Mouse (Mus musculus): ENCODE results near the gene D16Ertd472e. TPM values are rescaled to one million over a fixed set of nuclear protein-coding genes. Genes with fewer than 3 reads are reported as not detected.

Gene D16Ertd472e
- polyA plus RNA-seq (2015; fragmentation: Nextera tagmentation; extraction: Ambion mirVana): 11.3 and 12.8 TPM in 2 replicates

- Histone ChIP-seq H3K27me3 (no peaks in the 10 kb centered on the region), H3K4me1 (peaks cover 35% of the 10 kb centered on the region), H3K9me3 (no peaks in the 10 kb centered on the region), H3K4me2 (replicated peaks) (peak within 1 kb of the TSS; percentile 56), H3K4me3 (peak within 1 kb of the TSS; percentile 74), H3K36me3 (no peaks in the 10 kb centered on the region), H3K27ac (replicated peaks) (peak within 1 kb of the TSS; percentile 90), H3K9ac (replicated peaks) (peak within 1 kb of the TSS; percentile 76)
- WGBS: under 1% methylated on average over 55 of the region's 70 CpGs
- ATAC-seq (replicated peaks): peak; percentile 98
These were observed at the start of gene D16Ertd472e for GRCm38 (mm10) chr16:78576478-78577084. Gene D16Ertd472e (minus strand): TSS chr16:78576708.

DNA sequence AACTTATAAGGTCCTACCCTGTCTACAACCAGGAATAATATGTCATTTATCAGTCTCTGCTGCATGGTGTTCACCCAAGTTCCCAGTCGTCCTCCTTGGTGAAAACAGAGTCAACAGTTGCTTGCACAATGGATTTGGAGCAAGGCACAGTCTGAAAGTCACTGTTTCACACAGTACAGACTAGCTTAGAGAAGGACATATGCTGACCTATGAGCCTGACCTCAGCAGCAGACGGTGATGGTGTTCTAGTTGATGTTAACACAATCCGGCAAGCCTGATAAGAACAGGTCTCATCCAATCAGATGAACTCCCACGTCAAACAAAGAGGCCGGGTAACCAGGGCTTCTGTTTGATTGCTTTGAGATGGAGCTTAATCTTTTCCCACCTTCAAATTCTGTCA is 46.2 kb upstream of the D16Ertd472e start:
- no peak for ATAC-seq (replicated peaks)
- H3K27me3 ChIP-seq: no peaks in the 10 kb centered on the region
- no peak overlapping the region for H3K4me3 ChIP-seq
- no peaks in the 10 kb centered on the region for H3K36me3 ChIP-seq
- H3K27ac ChIP-seq (replicated peaks): no peak overlapping the region
- no peaks in the 10 kb centered on the region for H3K4me1 ChIP-seq
- WGBS: 72% methylated on average over 5 of the region's 5 CpGs
- no peaks in the 10 kb centered on the region for H3K9me3 ChIP-seq
- no peak overlapping the region for H3K4me2 ChIP-seq (replicated peaks)
- H3K9ac ChIP-seq (replicated peaks): no peak overlapping the region

- H3K36me3 ChIP-seq: no peaks in the 10 kb centered on the region
- H3K4me1 ChIP-seq: no peaks in the 10 kb centered on the region
- H3K27me3 ChIP-seq: no peaks in the 10 kb centered on the region
- no peak overlapping the region for H3K27ac ChIP-seq (replicated peaks)
- no peaks in the 10 kb centered on the region for H3K9me3 ChIP-seq
- no peak for ATAC-seq (replicated peaks)
- H3K9ac ChIP-seq (replicated peaks): no peak overlapping the region
- no peak overlapping the region for H3K4me2 ChIP-seq (replicated peaks)
- no peak overlapping the region for H3K4me3 ChIP-seq
- WGBS: 92% methylated on average over 5 of the region's 5 CpGs
These were observed 42.9 kb upstream of the D16Ertd472e start for GRCm38 (mm10) chr16:78619386-78619785.

DNA sequence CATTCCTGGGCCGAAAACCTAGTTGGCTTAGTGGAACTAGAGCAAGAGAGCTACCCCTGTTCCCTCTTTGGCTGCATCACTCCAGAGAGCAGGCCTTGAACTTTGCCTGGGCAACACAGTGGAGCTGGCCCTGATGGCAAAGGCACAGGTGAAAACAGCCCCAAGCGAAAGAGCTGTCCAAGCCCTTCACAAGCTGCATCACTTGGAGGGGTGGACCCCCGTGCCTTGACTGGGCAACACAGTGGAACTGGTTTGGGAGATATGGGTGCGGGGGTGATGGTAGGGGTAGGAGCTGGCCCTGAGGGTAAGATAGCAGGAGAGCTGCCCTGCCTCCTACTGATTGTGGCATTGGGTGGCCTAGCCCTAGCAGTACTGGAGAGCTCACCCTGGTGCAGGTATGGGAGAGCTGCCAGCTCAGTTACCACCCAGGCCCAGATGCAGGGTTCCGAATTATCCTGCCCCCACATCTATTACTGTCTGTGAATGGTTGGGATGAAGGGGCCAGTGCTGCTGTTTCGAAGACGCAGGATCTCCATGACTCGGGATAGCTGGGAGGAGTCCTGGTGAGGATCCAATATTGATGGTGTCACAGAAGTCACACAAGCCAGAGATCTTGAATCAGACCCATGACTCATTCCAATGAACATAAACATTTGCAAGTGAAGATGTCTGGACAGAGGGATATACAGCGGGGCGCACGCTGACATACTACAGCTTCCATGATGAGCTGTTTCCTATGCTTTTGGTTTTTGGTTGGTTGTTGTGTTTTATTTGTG is 41.4 kb upstream of the D16Ertd472e start:
- no peak for ATAC-seq (replicated peaks)
- Histone ChIP-seq H3K9me3 (no peaks in the 10 kb centered on the region), H3K4me2 (replicated peaks) (no peak overlapping the region), H3K27me3 (no peaks in the 10 kb centered on the region), H3K27ac (replicated peaks) (no peak overlapping the region), H3K36me3 (no peaks in the 10 kb centered on the region), H3K4me3 (no peak overlapping the region), H3K9ac (replicated peaks) (no peak overlapping the region), H3K4me1 (no peaks in the 10 kb centered on the region)
- 95% methylated on average over 11 of the region's 11 CpGs for WGBS

GRCm38 (mm10) chr16:78606202-78606601 is 29.7 kb upstream of the D16Ertd472e start:
- H3K27me3 ChIP-seq: no peaks in the 10 kb centered on the region
- 31% methylated on average over 4 of the region's 4 CpGs for WGBS
- H3K9me3 ChIP-seq: no peaks in the 10 kb centered on the region
- no peak for ATAC-seq (replicated peaks)
- no peak overlapping the region for H3K4me2 ChIP-seq (replicated peaks)
- H3K4me1 ChIP-seq: no peaks in the 10 kb centered on the region
- no peaks in the 10 kb centered on the region for H3K36me3 ChIP-seq
- H3K4me3 ChIP-seq: no peak overlapping the region
- H3K27ac ChIP-seq (replicated peaks): no peak overlapping the region
- no peak overlapping the region for H3K9ac ChIP-seq (replicated peaks)

DNA sequence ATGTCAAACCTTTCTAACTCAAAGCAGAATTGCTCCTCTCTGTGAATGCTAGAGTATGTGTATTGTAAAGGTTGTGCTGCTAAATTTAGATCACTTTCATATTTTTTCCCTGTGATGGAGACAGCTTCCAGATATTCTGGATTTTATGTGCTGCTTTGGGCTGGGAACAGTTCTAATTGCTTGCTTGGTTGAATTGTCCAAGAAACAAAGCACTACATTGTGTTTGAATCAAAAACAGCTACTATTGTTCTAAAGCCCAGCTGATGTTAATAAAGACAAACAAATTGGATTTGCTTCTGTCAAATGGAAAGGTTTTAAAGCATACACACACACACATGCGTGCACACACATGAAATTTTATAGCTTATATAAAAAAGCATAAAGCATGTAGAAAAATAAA is 22.4 kb upstream of the D16Ertd472e start:
- no peaks in the 10 kb centered on the region for H3K4me1 ChIP-seq
- no peaks in the 10 kb centered on the region for H3K36me3 ChIP-seq
- no peak overlapping the region for H3K27ac ChIP-seq (replicated peaks)
- H3K27me3 ChIP-seq: no peaks in the 10 kb centered on the region
- H3K9me3 ChIP-seq: no peaks in the 10 kb centered on the region
- H3K4me2 ChIP-seq (replicated peaks): no peak overlapping the region
- 73% methylated on average over 1 of the region's 1 CpGs for WGBS
- H3K9ac ChIP-seq (replicated peaks): no peak overlapping the region
- no peak for ATAC-seq (replicated peaks)
- H3K4me3 ChIP-seq: no peak overlapping the region

DNA sequence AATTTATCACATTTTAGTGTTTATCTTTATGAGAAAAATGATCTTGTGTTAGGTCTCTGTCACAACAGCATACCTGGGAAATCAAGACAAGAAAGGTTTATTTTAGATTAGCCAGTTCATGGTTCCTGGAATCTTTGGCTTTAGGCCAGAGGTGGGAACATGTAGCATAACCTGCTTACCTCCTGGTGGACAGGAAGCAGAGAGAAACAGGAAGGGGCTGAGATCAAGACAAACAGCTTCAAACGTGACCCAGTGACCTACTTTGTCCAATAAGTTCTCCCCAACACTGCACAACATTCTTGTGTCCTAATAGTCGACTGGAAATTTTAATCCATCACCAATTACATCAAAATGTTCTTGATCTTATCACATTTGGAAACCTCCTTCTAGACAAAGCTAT is 19.9 kb upstream of the D16Ertd472e start:
- H3K4me2 ChIP-seq (replicated peaks): no peak overlapping the region
- no peak overlapping the region for H3K9ac ChIP-seq (replicated peaks)
- H3K4me1 ChIP-seq: no peaks in the 10 kb centered on the region
- no peaks in the 10 kb centered on the region for H3K9me3 ChIP-seq
- no peaks in the 10 kb centered on the region for H3K27me3 ChIP-seq
- H3K36me3 ChIP-seq: no peaks in the 10 kb centered on the region
- no peak overlapping the region for H3K4me3 ChIP-seq
- H3K27ac ChIP-seq (replicated peaks): no peak overlapping the region
- 68% methylated on average over 2 of the region's 2 CpGs for WGBS
- ATAC-seq (replicated peaks): no peak

DNA sequence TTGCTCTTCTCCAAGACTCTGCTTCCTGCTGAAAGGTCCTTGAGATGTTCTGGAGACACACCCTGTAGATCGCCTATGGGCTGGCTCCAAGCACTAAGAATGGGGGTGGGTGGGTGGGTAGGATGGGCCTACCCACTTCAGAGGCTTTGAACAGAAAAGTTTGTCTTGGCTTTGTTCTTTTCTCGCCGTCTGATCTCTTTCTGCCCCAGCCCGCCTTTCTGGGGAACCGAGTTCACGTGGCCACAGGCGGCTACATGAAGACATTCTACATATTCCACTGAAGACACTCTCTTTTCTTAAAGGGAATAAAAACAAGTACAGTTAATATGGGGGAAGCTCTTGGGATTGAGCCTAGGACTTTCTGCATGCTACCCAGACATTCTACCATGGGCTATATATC is 19.3 kb upstream of the D16Ertd472e start:
- 94% methylated on average over 7 of the region's 7 CpGs for WGBS
- H3K36me3 ChIP-seq: no peaks in the 10 kb centered on the region
- H3K4me1 ChIP-seq: no peaks in the 10 kb centered on the region
- no peak overlapping the region for H3K4me3 ChIP-seq
- H3K4me2 ChIP-seq (replicated peaks): no peak overlapping the region
- no peak overlapping the region for H3K9ac ChIP-seq (replicated peaks)
- H3K27me3 ChIP-seq: no peaks in the 10 kb centered on the region
- no peaks in the 10 kb centered on the region for H3K9me3 ChIP-seq
- no peak for ATAC-seq (replicated peaks)
- H3K27ac ChIP-seq (replicated peaks): no peak overlapping the region

DNA sequence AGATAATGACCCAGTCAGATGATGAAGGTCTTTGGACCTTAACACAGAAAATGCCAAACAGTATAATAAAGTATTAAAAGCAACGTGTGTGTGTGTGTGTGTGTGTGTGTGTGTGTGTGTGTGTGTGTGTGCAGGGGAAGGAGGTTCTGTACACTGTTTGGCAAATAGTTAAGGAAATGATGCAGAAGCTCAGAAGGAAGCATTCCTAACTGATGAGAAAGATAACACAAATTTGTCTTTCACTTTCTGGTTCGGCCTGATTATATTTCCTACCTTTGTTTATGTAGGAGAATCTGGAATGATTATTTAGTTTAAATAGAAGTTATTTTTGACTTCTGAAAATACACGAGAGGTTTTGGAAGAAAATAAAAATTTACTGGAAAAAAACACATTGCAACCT is 17.6 kb upstream of the D16Ertd472e start:
- ATAC-seq (replicated peaks): no peak
- 61% methylated on average over 3 of the region's 3 CpGs for WGBS

DNA sequence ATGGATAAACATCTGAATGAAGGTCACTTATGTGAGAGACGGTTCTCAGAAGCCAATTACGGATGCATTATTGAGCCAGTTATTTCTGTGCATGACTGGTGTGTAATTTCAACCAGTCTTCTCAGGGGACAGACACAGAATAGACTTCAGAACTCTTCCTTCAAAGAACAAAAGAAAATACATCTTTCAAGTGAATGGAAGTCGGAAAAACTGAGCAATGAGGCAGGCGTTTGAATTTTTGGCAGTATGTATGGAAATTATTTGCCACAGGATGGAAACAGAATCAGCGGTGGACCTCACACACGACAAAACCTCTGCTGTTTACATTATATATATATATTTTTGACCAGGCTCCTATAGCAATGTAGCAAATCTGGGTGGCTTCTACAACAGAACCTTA is 14.6 kb upstream of the D16Ertd472e start:
- Histone ChIP-seq H3K4me2 (replicated peaks) (no peak overlapping the region), H3K36me3 (no peaks in the 10 kb centered on the region), H3K27ac (replicated peaks) (no peak overlapping the region), H3K4me1 (no peaks in the 10 kb centered on the region), H3K9me3 (no peaks in the 10 kb centered on the region), H3K9ac (replicated peaks) (no peak overlapping the region), H3K4me3 (no peak overlapping the region), H3K27me3 (no peaks in the 10 kb centered on the region)
- WGBS: 85% methylated on average over 6 of the region's 6 CpGs
- no peak for ATAC-seq (replicated peaks)

More for the DNA sequence above, 17.6 kb upstream of the D16Ertd472e start:
- Histone ChIP-seq H3K9me3 (no peaks in the 10 kb centered on the region), H3K27me3 (no peaks in the 10 kb centered on the region), H3K4me3 (no peak overlapping the region), H3K9ac (replicated peaks) (no peak overlapping the region), H3K27ac (replicated peaks) (no peak overlapping the region), H3K36me3 (no peaks in the 10 kb centered on the region), H3K4me2 (replicated peaks) (no peak overlapping the region), H3K4me1 (no peaks in the 10 kb centered on the region)

DNA sequence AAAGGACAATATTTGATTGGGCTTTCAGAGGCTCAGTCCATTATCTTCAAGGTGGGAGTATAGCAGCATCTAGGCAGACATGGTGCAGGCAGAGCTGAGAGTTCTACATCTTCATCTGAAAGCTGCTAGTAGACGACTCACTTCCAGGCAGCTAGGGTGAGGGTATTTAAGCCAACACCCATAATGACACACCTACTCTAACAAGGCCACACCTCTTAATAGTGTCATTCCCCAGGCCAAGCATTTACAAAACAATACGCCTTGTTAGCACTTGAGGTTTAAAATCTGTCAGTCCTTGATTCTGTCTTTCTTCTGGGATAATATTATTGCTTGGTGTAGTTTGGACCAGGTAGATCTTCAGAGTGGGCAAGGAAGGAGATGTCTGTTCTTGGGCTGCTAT is 12.3 kb upstream of the D16Ertd472e start:
- Histone ChIP-seq H3K36me3 (no peaks in the 10 kb centered on the region), H3K9ac (replicated peaks) (no peak overlapping the region), H3K4me3 (no peak overlapping the region), H3K4me1 (no peaks in the 10 kb centered on the region), H3K27me3 (no peaks in the 10 kb centered on the region), H3K4me2 (replicated peaks) (no peak overlapping the region), H3K9me3 (no peaks in the 10 kb centered on the region), H3K27ac (replicated peaks) (no peak overlapping the region)
- ATAC-seq (replicated peaks): no peak
- WGBS: 89% methylated on average over 2 of the region's 2 CpGs

DNA sequence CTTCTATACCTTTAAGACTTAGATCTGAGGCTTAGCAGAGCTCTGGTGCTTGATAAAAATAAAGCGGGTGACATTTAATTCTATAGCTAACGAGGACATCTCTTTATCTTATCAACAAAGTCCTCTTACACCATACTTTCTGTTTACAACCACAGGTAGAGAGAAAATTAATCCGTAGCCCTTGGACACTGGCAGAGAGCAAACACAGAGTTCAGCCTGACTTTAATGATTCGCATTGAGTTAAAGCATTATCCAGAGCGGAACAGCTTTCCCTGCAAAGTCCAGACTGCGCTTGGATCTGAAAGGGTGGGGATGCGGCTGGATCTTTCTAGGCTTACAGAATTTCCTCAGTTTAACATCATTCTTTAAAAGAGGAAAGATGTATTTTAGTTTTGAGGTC is 10.1 kb upstream of the D16Ertd472e start:
- no peak overlapping the region for H3K27ac ChIP-seq (replicated peaks)
- no peaks in the 10 kb centered on the region for H3K4me1 ChIP-seq
- H3K27me3 ChIP-seq: no peaks in the 10 kb centered on the region
- H3K4me2 ChIP-seq (replicated peaks): no peak overlapping the region
- WGBS: 72% methylated on average over 7 of the region's 7 CpGs
- no peaks in the 10 kb centered on the region for H3K9me3 ChIP-seq
- no peak for ATAC-seq (replicated peaks)
- H3K36me3 ChIP-seq: no peaks in the 10 kb centered on the region
- H3K9ac ChIP-seq (replicated peaks): no peak overlapping the region
- H3K4me3 ChIP-seq: no peak overlapping the region

All from forebrain, embryonic 15.5 days (tissue).